Mouse (Mus musculus) intestine, embryonic 15.5 days (tissue): Measurements from ENCODE around the gene Wwox. TPM values are rescaled to one million over a fixed set of nuclear protein-coding genes. Genes with fewer than 3 reads are reported as not detected.

Experiments
- ATAC-seq: fragments of 200-750 bp; cut with Nextera tagmentation; 2 replicates; pipeline ENCODE4 v1.8.0; 2017; ENCODE audit warnings: moderate TSS enrichment, moderate library complexity
- H3K27ac ChIP-seq: fragments of 300-500 bp; sonication (generic); 2 replicates; pipeline ENCODE4 v1.5.1; 2015; ENCODE audit warnings: mild to moderate bottlenecking, inconsistent platforms
- H3K27me3 ChIP-seq: fragments of 300-500 bp; sonication (generic); replicated peaks from 2 replicates; pipeline ENCODE4 v1.6.1; 2015; ENCODE audit warnings: inconsistent platforms
- H3K36me3 ChIP-seq: fragments of 300-500 bp; sonication (generic); 2 replicates; pipeline ENCODE4 v1.6.1; 2015; ENCODE audit warnings: inconsistent platforms
- H3K4me1 ChIP-seq: fragments of 300-500 bp; sonication (generic); replicated peaks from 2 replicates; pipeline ENCODE4 v1.6.1; 2015; ENCODE audit warnings: inconsistent platforms
- H3K4me2 ChIP-seq: fragments of 300-500 bp; sonication (generic); replicated peaks from 2 replicates; pipeline ENCODE4 v1.6.1; 2015; ENCODE audit warnings: mild to moderate bottlenecking, inconsistent platforms
- H3K4me3 ChIP-seq: fragments of 300-500 bp; sonication (generic); replicated peaks from 2 replicates; pipeline ENCODE4 v1.5.1; 2015; ENCODE audit warnings: inconsistent platforms
- H3K9ac ChIP-seq: fragments of 300-500 bp; sonication (generic); 2 replicates; pipeline ENCODE4 v1.6.1; 2015; ENCODE audit warnings: inconsistent platforms
- H3K9me3 ChIP-seq: fragments of 300-500 bp; sonication (generic); 2 replicates; pipeline ENCODE4 v1.6.1; 2016; ENCODE audit warnings: inconsistent platforms
- WGBS: fragments of 180-500 bp; shearing (Covaris S2); methylation state at CpG from one replicate; pipeline ENCODE4 v1.1.7; 2015; 5-methylcytosine and 5-hydroxymethylcytosine counted together
- polyA plus RNA-seq: library from polyadenylated mRNA; unstranded; fragments of >200 nt; fragmentation: Nextera tagmentation; extraction: Ambion mirVana; gene quantifications from 2 replicates; pipeline ENCODE4 v1.2.1, GENCODE M21; 2015

The Wwox gene
- polyA plus RNA-seq = 11.6 TPM in 2 replicates

DNA sequence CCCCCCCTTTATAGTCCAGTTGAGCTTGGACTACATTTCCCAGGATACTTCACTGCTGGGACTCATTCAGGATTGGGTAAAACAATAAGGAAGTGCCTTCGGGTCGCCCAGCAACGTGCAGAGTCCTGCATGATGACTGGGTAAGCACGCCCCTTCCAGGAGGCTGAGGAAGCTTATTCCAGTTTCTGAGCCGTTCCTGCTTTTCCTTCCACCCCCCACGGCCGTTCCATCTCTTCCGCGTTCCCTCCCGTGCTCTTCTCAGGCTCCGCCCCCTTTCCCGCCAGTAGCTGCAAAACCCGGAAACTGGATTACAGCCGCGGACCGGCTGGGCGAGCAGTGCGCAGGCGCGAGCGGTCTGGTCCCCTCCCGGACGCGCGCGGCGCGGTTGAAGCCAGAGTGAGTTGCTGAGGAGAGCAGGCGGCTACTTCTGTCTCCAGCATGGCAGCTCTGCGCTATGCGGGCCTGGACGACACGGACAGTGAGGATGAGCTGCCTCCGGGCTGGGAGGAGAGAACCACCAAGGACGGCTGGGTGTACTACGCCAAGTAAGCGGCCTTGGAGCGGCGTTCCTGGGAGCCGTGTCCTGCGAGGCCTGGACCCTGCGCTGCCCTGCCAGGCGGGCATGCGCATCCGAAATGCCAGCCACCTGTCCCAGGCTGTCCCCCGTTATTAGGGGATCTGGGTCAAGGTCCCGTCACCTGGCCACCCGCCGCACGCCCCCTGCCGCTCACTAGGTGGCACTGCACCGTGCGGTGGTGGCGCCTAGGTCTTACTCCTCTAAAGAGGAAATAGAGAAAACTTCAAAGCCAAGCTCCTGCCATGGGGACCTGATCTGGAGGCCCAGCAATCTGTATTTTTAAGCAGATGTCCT, at the start of gene Wwox:
Wwox (plus strand) TSS at position 322 of the 871 bp plus-strand sequence.
- Histone ChIP-seq H3K9me3 (no peaks in the 10 kb centered on the region), H3K27me3 (no peaks in the 10 kb centered on the region), H3K36me3 (no peaks in the 10 kb centered on the region), H3K9ac (peak within 1 kb of the TSS; percentile 75), H3K4me2 (peak within 1 kb of the TSS; percentile 90), H3K4me1 (peaks cover 7% of the 10 kb centered on the region), H3K27ac (peak within 1 kb of the TSS; percentile 88), H3K4me3 (peak within 1 kb of the TSS; percentile 81)
- ATAC-seq = peak; percentile 97
- under 1% methylated on average over 54 of the region's 54 CpGs for WGBS

DNA sequence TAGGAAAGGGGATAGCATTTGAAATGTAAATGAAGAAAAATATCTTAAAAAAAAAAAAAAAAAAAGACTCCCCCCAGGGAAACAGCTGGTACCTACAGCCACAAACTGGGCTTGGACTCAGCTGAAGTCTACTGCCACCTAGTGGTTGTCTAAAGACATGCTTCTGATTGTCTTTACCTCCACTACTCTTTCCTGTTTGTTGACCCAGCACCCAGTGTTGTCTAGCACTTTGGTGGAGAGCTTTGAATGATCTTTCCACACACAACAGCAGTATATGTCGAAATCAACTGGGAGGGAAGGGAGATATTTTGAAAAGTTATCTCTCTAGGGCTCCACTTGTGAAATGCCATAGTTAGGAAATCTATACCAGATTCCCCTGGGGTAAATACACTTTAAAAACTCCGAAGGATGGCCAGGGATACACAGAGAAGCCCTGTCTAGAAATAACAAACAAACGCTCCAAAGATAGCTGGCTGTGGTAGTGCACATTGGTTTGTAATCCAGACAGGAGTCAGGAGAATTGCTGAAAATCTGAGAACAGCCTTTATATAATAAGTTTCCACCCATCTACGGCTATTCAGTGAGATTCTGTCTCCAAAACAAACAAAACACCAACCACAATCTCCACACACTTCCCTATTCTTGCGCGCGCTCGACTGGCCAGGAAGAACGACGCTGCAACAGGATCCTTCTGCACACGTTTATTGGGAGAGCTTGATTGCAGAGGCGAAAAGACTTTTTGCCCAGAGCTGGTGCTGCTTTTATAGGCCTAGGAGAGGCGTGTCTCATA, 48.8 kb upstream of the Wwox start:
- Histone ChIP-seq H3K4me3 (no peak overlapping the region), H3K4me1 (no peaks in the 10 kb centered on the region), H3K9ac (no peak overlapping the region), H3K36me3 (no peaks in the 10 kb centered on the region), H3K4me2 (no peak overlapping the region), H3K27ac (no peak overlapping the region), H3K27me3 (no peaks in the 10 kb centered on the region), H3K9me3 (no peaks in the 10 kb centered on the region)
- no peak for ATAC-seq
- 84% methylated on average over 12 of the region's 13 CpGs for WGBS

DNA sequence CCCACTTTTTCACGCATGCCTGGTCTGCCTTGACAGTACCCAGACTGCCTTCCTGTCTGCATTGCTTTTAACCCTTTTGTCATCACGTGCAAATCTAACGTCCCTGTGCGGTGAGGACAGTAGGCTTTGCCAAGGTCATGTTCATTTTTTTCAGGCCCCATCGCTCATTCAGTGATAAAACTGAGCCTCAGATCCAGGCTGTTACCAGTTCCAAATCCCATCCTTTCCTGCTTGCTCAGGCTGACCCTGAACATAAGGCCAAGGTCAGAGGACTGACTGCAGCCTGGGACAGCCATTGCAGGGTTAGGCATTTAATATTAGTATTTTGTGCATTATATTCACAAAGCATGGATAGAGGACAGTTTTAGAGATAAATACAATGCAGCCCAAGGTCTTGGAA, 41.1 kb upstream of the Wwox start:
- 79% methylated on average over 5 of the region's 5 CpGs for WGBS
- Histone ChIP-seq H3K4me2 (no peak overlapping the region), H3K9me3 (no peaks in the 10 kb centered on the region), H3K36me3 (no peaks in the 10 kb centered on the region), H3K27ac (no peak overlapping the region), H3K9ac (no peak overlapping the region), H3K27me3 (no peaks in the 10 kb centered on the region), H3K4me3 (no peak overlapping the region), H3K4me1 (no peaks in the 10 kb centered on the region)
- ATAC-seq = no peak

DNA sequence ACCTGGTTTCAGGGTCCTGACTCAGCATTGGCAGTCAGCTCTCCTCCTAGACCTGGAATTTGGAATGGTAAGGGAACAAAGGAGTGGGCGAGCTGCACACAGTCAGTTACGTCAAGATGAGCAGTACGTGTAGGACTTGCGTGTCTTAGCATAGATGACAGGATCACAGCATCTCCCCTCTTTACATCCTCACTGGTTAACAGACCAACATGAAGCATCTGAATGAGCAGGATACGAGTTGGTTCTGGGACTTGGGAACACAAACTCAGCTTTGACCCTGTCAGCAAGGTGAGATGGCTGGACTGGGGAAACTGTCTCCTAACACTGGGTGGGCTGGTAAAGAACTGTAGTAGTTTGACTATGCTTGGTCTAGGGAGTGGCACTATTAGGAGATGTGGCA, 40.2 kb upstream of the Wwox start:
- H3K4me1 ChIP-seq = no peaks in the 10 kb centered on the region
- no peak overlapping the region for H3K4me3 ChIP-seq
- H3K27ac ChIP-seq = no peak overlapping the region
- H3K27me3 ChIP-seq = no peaks in the 10 kb centered on the region
- H3K9ac ChIP-seq = no peak overlapping the region
- no peaks in the 10 kb centered on the region for H3K9me3 ChIP-seq
- no peak overlapping the region for H3K4me2 ChIP-seq
- ATAC-seq = no peak
- WGBS = 96% methylated on average over 5 of the region's 5 CpGs
- H3K36me3 ChIP-seq = no peaks in the 10 kb centered on the region

DNA sequence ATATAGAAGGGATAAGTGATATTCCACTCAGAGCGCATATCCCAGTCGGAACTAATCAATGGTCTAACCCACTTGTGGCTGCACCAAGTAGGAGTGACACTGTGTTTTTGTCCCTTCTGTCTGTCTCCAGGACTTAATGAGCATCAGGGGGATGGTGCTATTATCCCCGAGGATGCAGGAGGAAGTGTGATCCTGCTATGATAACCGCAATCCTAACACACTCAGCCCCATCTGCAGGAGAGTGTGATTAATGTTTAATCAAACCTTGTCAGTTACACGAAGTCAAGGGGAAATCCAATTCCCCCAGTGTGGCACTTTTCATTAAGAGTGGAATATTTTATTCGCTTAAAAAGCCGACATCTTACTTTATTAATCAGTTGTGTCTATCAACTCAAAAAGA, 37.8 kb upstream of the Wwox start:
- no peaks in the 10 kb centered on the region for H3K4me1 ChIP-seq
- WGBS = 67% methylated on average over 7 of the region's 7 CpGs
- H3K4me2 ChIP-seq = no peak overlapping the region
- no peaks in the 10 kb centered on the region for H3K36me3 ChIP-seq
- no peaks in the 10 kb centered on the region for H3K9me3 ChIP-seq
- ATAC-seq = no peak
- H3K9ac ChIP-seq = no peak overlapping the region
- H3K27ac ChIP-seq = no peak overlapping the region
- H3K4me3 ChIP-seq = no peak overlapping the region
- no peaks in the 10 kb centered on the region for H3K27me3 ChIP-seq

DNA sequence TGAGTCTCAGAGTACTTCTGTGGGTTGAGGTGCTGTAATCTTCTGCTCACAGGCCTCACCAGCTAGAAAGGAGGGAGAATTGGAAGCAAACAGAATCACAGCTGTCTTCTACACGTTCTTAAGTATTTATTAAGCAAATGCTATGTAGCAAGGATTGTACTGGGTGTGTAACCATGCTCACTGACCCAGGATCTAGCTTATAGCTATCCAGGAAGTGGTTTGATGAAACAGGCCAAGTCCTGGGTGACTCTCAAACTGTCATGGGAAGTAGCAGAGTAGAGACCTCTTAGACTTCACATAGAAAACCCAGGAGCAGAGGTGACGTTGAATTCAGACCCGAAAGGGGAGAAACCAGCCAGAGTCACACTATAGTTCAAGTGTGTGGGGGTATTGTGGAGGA, 28.0 kb upstream of the Wwox start:
- no peak overlapping the region for H3K27ac ChIP-seq
- WGBS = 75% methylated on average over 3 of the region's 3 CpGs
- no peaks in the 10 kb centered on the region for H3K9me3 ChIP-seq
- H3K27me3 ChIP-seq = no peaks in the 10 kb centered on the region
- no peak overlapping the region for H3K4me2 ChIP-seq
- no peak overlapping the region for H3K9ac ChIP-seq
- no peak overlapping the region for H3K4me3 ChIP-seq
- H3K36me3 ChIP-seq = no peaks in the 10 kb centered on the region
- no peak for ATAC-seq
- no peaks in the 10 kb centered on the region for H3K4me1 ChIP-seq

DNA sequence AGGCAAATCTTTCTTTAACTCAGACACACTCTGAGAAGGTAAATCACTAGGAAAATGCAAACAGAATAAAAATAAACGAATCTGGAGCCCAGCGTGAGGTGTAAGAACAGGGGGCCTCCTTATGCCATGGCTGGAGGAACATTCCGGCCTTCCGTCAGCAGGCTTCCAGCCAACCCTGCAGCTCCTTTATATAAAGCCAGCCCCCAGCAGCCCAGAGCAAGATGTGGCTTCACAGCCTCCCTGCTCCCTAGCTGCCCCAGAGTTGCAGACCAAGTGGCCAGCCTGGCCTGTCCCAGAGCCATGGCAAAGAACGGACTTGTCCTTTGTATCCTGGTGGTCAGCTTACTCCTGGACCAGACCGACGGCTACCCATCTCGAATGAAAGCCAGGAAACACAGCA, 21.7 kb upstream of the Wwox start, which contains the start of gene Clec3a:
Clec3a (plus strand) TSS at position 301 of the 400 bp plus-strand sequence.
- Histone ChIP-seq H3K36me3 (no peaks in the 10 kb centered on the region), H3K4me2 (no peak within 1 kb of the TSS), H3K9ac (no peak within 1 kb of the TSS), H3K9me3 (no peaks in the 10 kb centered on the region), H3K27ac (no peak within 1 kb of the TSS), H3K27me3 (no peaks in the 10 kb centered on the region), H3K4me3 (no peak within 1 kb of the TSS), H3K4me1 (no peaks in the 10 kb centered on the region)
- ATAC-seq = no peak
- 76% methylated on average over 8 of the region's 8 CpGs for whole genome bisulfite sequencing

DNA sequence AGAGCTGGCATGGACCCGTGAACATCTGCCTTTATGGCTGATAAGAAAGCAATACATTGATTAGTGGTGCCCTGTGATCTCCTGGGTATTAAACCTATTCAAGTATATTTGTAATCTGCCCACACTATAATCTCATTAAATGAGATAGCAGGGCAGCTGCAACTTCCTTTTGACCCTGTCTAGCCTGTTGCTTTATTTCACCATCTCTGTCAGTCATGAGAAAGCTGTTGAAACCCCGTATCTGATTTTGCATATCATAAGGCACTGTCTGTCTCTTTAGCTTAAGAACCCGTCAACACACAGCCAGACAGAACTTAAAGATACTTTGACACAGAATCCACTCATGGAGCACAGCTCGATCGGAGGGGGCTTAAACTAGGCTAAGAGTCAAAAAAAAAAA, 21.0 kb upstream of the Wwox start:
- H3K36me3 ChIP-seq = no peaks in the 10 kb centered on the region
- no peaks in the 10 kb centered on the region for H3K9me3 ChIP-seq
- no peaks in the 10 kb centered on the region for H3K4me1 ChIP-seq
- ATAC-seq = no peak
- no peak overlapping the region for H3K4me2 ChIP-seq
- H3K9ac ChIP-seq = no peak overlapping the region
- WGBS = 79% methylated on average over 5 of the region's 5 CpGs
- H3K27ac ChIP-seq = no peak overlapping the region
- H3K27me3 ChIP-seq = no peaks in the 10 kb centered on the region
- H3K4me3 ChIP-seq = no peak overlapping the region

DNA sequence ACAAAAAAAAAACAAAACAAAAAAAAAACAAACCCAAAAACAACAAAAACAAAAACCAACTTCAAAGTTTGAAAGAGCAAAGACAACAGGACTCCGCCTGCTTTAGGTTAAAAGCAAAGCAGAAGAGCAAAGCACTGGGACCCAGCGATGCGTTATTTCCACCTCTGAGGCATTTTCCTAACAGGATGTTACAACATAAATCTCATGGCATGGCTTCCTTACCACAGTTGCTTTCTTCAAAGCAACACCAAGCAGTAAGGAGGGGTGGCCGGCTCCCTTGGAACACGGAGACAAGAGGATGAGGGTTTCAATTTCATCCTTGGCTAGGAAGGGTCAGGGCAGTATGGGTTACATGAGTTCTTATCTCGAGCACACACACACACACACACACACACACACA, 20.6 kb upstream of the Wwox start:
- Histone ChIP-seq H3K36me3 (no peaks in the 10 kb centered on the region), H3K27me3 (no peaks in the 10 kb centered on the region), H3K9ac (no peak overlapping the region), H3K4me1 (no peaks in the 10 kb centered on the region), H3K4me3 (no peak overlapping the region), H3K27ac (no peak overlapping the region), H3K4me2 (no peak overlapping the region), H3K9me3 (no peaks in the 10 kb centered on the region)
- no peak for ATAC-seq
- 61% methylated on average over 6 of the region's 6 CpGs for WGBS

DNA sequence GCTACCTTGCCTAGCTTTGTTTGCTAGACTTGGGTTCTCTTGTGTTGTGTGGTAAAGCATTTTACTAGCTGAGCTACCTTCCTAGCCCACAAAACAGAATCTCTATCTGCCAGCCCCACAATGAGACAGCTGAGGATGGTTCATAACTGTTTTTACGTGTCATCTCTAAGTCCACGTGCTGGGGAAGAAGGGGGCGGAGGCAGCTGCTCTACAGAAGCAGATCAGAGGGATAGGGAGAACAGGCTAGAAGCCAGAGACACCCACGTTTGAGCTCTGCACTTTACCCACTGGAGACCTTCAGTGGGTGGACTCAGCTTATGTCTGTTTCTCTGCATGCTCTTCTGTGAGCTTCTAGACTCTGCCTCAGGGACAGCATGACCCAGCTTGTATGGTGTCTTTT, 17.9 kb upstream of the Wwox start:
- WGBS = 69% methylated on average over 4 of the region's 4 CpGs
- Histone ChIP-seq H3K27ac (no peak overlapping the region), H3K9ac (no peak overlapping the region), H3K9me3 (no peaks in the 10 kb centered on the region), H3K36me3 (no peaks in the 10 kb centered on the region), H3K4me1 (no peaks in the 10 kb centered on the region), H3K27me3 (no peaks in the 10 kb centered on the region), H3K4me3 (no peak overlapping the region), H3K4me2 (no peak overlapping the region)
- ATAC-seq = no peak

DNA sequence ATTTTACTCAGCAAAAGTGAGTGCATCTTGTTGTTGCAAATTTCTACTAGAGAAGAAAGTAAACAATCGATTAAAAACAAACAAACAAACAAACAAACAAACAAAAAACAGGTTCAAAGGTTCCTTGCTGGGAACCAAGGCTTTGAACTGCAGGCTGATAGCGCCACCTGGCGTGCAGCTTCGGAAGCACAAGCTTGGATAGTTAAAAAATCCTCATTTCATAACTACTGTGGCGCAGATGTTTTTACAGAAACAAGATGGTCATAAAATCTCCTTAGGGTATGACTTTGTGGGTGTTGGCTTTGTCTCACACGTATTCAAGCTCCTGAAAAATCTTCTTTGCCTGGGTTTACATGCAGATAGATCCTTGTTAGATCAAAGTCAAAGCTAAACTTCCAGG, 1.2 kb upstream of the Wwox start:
- H3K9ac ChIP-seq = no peak overlapping the region
- no peaks in the 10 kb centered on the region for H3K9me3 ChIP-seq
- no peaks in the 10 kb centered on the region for H3K36me3 ChIP-seq
- H3K4me1 ChIP-seq = peaks cover 7% of the 10 kb centered on the region
- no peak for ATAC-seq
- 9% methylated on average over 6 of the region's 6 CpGs for WGBS
- no peak overlapping the region for H3K4me3 ChIP-seq
- no peak overlapping the region for H3K4me2 ChIP-seq
- no peaks in the 10 kb centered on the region for H3K27me3 ChIP-seq
- no peak overlapping the region for H3K27ac ChIP-seq

DNA sequence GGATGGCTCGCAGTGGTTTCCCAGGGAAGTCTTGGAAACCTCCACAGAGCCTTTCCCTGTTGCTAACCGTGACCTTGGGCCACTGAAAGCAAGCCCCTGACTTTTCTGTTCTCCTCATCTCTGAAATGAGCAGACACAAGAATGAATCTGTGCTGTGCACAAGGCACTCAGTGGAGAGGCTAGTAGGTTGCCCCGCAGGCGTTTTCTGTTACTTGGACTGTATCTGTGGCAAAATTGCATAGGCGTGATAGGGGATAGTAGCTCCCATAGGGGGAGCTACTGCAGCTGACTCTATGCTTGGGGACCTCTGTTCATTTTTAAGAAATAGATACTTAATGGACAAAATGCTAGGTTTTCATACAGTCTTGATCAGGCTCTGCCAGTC, 742 bp downstream of the Wwox start:
- peak overlapping the region; percentile 75 for H3K9ac ChIP-seq
- H3K9me3 ChIP-seq = no peaks in the 10 kb centered on the region
- H3K4me1 ChIP-seq = peaks cover 7% of the 10 kb centered on the region
- H3K36me3 ChIP-seq = no peaks in the 10 kb centered on the region
- H3K27me3 ChIP-seq = no peaks in the 10 kb centered on the region
- ATAC-seq = no peak
- H3K27ac ChIP-seq = 0 out of 2 replicates have a peak overlapping the region, but pooled peaks have one; percentile 88
- peak overlapping the region; percentile 81 for H3K4me3 ChIP-seq
- peak overlapping the region; percentile 90 for H3K4me2 ChIP-seq
- WGBS = 23% methylated on average over 5 of the region's 5 CpGs
